Mouse (Mus musculus) liver, embryonic 14.5 days (tissue): ENCODE results near the gene Gda. TPM values are rescaled to one million over a fixed set of nuclear protein-coding genes. Genes with fewer than 3 reads are reported as not detected.

Source experiments
- ATAC-seq: fragments of 200-750 bp; cut with Nextera tagmentation; 2 replicates; pipeline ENCODE4 v1.8.0; 2017; ENCODE audit warnings: moderate number of reproducible peaks, mild to moderate bottlenecking, moderate library complexity; ENCODE audit not compliant: insufficient read depth
- DNase-seq, 3 experiments: peaks; one replicate each; pipeline ENCODE4 v3.0.0-alpha.2; 2012 to 2013; ENCODE audit warnings: low read depth in 3 of 3, low spot score in 3 of 3
- H3K27ac ChIP-seq: fragments of 300-500 bp; sonication (generic); 2 replicates; pipeline ENCODE4 v1.5.1; 2014; ENCODE audit warnings: moderate library complexity, mild to moderate bottlenecking, control low read depth, inconsistent platforms
- H3K27me3 ChIP-seq: fragments of 300-500 bp; sonication (generic); 2 replicates; pipeline ENCODE4 v1.6.1; 2014; ENCODE audit warnings: mild to moderate bottlenecking, low read length, moderate library complexity; ENCODE audit not compliant: control insufficient read depth, insufficient read depth
- H3K36me3 ChIP-seq: fragments of 300-500 bp; sonication (generic); replicated peaks from 2 replicates; pipeline ENCODE4 v1.6.1; 2014; ENCODE audit warnings: low read depth; ENCODE audit not compliant: control insufficient read depth, insufficient read depth
- H3K4me1 ChIP-seq, 2 experiments: fragments of 200-500 bp in 1 of 2; fragments of 300-500 bp in 1 of 2; sonication (generic) in 1 of 2; replicated peaks; 2 replicates each; pipeline ENCODE4 v1.6.1; 2012 to 2014; ENCODE audit warnings: antibody characterized with exemption in 1 of 2, inconsistent platforms in 1 of 2, low read length in 1 of 2; ENCODE audit not compliant: control insufficient read depth in 2 of 2, insufficient read depth in 2 of 2
- H3K4me2 ChIP-seq: fragments of 300-500 bp; sonication (generic); 2 replicates; pipeline ENCODE4 v1.6.1; 2014; ENCODE audit warnings: low read depth, mild to moderate bottlenecking, control low read depth, moderate library complexity
- H3K4me3 ChIP-seq, 2 experiments: fragments of 200-500 bp in 1 of 2; fragments of 300-500 bp in 1 of 2; sonication (generic) in 1 of 2; 2 replicates each; pipeline ENCODE4 v1.5.1; 2012 to 2014; ENCODE audit warnings: low read depth in 2 of 2, low read length in 2 of 2, mild to moderate bottlenecking in 2 of 2, control low read depth in 1 of 2, inconsistent platforms in 1 of 2, moderate library complexity in 1 of 2; ENCODE audit not compliant: insufficient read depth in 1 of 2
- H3K9ac ChIP-seq: fragments of 300-500 bp; sonication (generic); replicated peaks from 2 replicates; pipeline ENCODE4 v1.6.1; 2014; ENCODE audit warnings: mild to moderate bottlenecking, control low read depth, moderate library complexity
- H3K9me3 ChIP-seq: fragments of 300-500 bp; sonication (generic); 2 replicates; pipeline ENCODE4 v1.6.1; 2016; ENCODE audit warnings: low read length, mixed read lengths; ENCODE audit not compliant: control insufficient read depth
- CTCF ChIP-seq: IDR thresholded peaks from 2 replicates; pipeline ENCODE4 v1.5.1; 2016; ENCODE audit warnings: antibody characterized with exemption, low read depth, control low read depth
- EP300 ChIP-seq: IDR thresholded peaks from 2 replicates; pipeline ENCODE4 v1.6.1; 2016; ENCODE audit warnings: antibody characterized with exemption, low read depth
- WGBS: fragments of 180-500 bp; shearing (Covaris S2); extraction: QIAGEN DNeasy Blood & Tissue Kit; methylation state at CpG from one replicate; pipeline ENCODE4 v1.1.7; 2014; ENCODE audit not compliant: insufficient replicate concordance; 5-methylcytosine and 5-hydroxymethylcytosine counted together
- polyA plus RNA-seq, 2 experiments: library from polyadenylated mRNA; depleted of rRNA in 1 of 2; stranded (reverse) in 1 of 2; unstranded in 1 of 2; fragments of >200 nt; fragmentation: Nextera tagmentation in 1 of 2; extraction: Ambion mirVana in 1 of 2; gene quantifications; 2 replicates each; pipeline versions ENCODE4 v1.2.1 to v1.2.3; 2012 to 2014

Gda gene
- polyA plus RNA-seq, 2 experiments = 0.79 to 0.87 TPM

DNA sequence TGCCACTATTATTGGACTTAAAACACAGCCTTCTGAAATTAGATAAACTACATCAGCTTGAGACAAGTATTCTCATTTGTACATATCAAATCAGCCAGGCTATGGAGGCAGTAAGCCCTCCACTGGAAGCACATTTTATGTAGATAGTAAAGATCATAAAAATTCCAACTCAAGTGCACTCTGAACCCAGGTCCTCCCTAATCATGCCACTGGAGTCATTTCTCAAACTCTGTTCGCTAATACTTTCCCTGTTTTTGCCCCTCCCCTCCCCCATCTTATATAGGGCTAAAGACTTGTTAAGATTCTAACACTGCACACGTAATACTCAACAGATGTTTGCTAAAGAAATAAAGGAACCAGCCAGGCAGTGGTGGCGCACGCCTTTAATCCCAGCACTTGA, 39.9 kb downstream of the Gda start:
- TF ChIP-seq EP300 = no peak
- no peaks in the 10 kb centered on the region for H3K27me3 ChIP-seq
- 68% methylated on average over 4 of the region's 4 CpGs for WGBS
- H3K9me3 ChIP-seq = no peaks in the 10 kb centered on the region
- no peak overlapping the region for H3K4me3 ChIP-seq
- H3K36me3 ChIP-seq = no peaks in the 10 kb centered on the region
- ATAC-seq (no peak), DNase-seq (no peak)
- H3K27ac ChIP-seq = no peak overlapping the region
- H3K4me1 ChIP-seq = no peaks in the 10 kb centered on the region; a peak in 1 of 4 replicates
- H3K9ac ChIP-seq = no peak overlapping the region
- no peak overlapping the region for H3K4me2 ChIP-seq

- H3K9me3 ChIP-seq = no peaks in the 10 kb centered on the region
- H3K27me3 ChIP-seq = no peaks in the 10 kb centered on the region
- ATAC-seq (no peak), DNase-seq (no peak)
- H3K4me3 ChIP-seq = no peak overlapping the region
- no peak overlapping the region for H3K27ac ChIP-seq
- no peaks in the 10 kb centered on the region; a peak in 1 of 4 replicates for H3K4me1 ChIP-seq
- no peak overlapping the region for H3K9ac ChIP-seq
- whole genome bisulfite sequencing = 34% methylated on average over 2 of the region's 2 CpGs
- H3K4me2 ChIP-seq = no peak overlapping the region
- no peak for TF ChIP-seq EP300
- no peak for TF ChIP-seq CTCF
- no peaks in the 10 kb centered on the region for H3K36me3 ChIP-seq
Measured at GRCm38 (mm10) chr19:21432879-21433278, 40.4 kb downstream of the Gda start.

DNA sequence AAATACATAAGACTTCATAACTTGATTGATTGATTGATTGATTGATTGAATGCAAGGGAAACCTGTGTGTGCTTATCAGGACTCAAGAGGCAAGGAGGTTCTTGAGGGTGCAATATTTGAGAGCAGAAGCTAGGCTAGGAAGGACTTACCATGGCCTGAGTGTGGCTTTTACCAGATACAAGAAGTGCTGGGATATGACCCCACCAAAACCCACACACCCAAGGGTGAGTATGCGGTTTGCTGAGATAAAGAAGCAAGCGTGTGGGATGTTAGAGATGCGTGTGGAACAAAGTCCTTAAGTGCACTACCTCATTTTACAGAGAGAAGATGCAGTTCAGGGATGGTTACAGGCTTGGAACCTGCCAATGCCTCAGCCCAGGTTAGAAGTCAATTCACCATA, 41.0 kb downstream of the Gda start:
- no peak overlapping the region for H3K27ac ChIP-seq
- WGBS = 50% methylated on average over 3 of the region's 3 CpGs
- H3K9me3 ChIP-seq = no peaks in the 10 kb centered on the region
- H3K9ac ChIP-seq = no peak overlapping the region
- H3K4me2 ChIP-seq = no peak overlapping the region
- no peak for TF ChIP-seq CTCF
- no peak for TF ChIP-seq EP300
- H3K36me3 ChIP-seq = no peaks in the 10 kb centered on the region
- no peaks in the 10 kb centered on the region for H3K27me3 ChIP-seq
- ATAC-seq = no peak
- no peak for DNase-seq
- no peak overlapping the region for H3K4me3 ChIP-seq
- H3K4me1 ChIP-seq = no peaks in the 10 kb centered on the region; a peak in 1 of 4 replicates

DNA sequence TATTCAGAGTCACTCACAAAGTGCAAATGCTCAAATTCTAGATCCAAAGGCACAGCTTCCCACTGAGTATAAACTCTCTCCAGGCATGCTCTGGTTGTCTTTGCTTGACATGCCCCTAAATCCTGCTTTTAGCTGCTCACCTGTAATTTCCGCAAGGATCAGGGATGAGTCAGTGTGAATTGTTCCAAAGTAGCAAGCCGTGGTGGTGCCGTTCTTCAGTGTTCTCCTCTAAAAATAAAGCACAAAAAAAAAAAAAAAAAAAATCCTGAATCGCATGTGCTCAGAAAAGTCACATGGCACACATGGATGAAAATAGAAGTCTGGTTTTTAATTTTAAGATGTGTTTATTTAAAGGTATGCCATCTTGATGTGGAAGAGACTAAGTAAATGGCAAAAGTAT, 47.9 kb downstream of the Gda start:
- H3K9ac ChIP-seq = no peak overlapping the region
- H3K27ac ChIP-seq = no peak overlapping the region
- TF ChIP-seq EP300 = no peak
- TF ChIP-seq CTCF = no peak
- H3K9me3 ChIP-seq = no peaks in the 10 kb centered on the region
- 75% methylated on average over 4 of the region's 4 CpGs for WGBS
- no peak overlapping the region for H3K4me3 ChIP-seq
- no peak overlapping the region for H3K4me2 ChIP-seq
- ATAC-seq (no peak), DNase-seq (no peak)
- no peaks in the 10 kb centered on the region for H3K4me1 ChIP-seq
- no peaks in the 10 kb centered on the region for H3K36me3 ChIP-seq
- no peaks in the 10 kb centered on the region for H3K27me3 ChIP-seq

DNA sequence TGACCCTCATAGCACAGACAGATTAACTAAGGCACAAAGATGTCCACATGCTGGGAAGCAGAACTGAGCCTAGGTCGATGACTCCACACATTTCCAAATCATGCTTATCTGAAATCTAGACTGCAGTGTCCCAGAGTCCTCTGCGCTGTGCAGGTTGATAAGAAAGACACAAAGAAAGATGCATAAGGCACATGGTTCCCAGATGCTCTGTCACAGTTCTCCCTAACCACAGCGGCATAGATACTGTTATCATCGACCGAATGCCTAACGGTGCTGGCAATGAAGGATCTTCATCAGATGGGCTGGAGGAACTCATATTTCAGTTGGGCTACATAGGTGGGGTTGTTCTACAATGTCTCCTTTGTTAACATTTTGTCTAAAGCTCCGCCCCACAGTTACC, 49.5 kb downstream of the Gda start:
- H3K4me3 ChIP-seq = no peak overlapping the region
- DNase-seq = no peak
- no peaks in the 10 kb centered on the region for H3K27me3 ChIP-seq
- no peaks in the 10 kb centered on the region for H3K4me1 ChIP-seq
- no peak overlapping the region for H3K9ac ChIP-seq
- TF ChIP-seq EP300 = no peak
- no peak for TF ChIP-seq CTCF
- H3K4me2 ChIP-seq = no peak overlapping the region
- H3K27ac ChIP-seq = no peak overlapping the region
- H3K36me3 ChIP-seq = no peaks in the 10 kb centered on the region
- 33% methylated on average over 7 of the region's 7 CpGs for WGBS
- ATAC-seq = no peak; the same call in 1 of the 2 replicates
- H3K9me3 ChIP-seq = no peaks in the 10 kb centered on the region

DNA sequence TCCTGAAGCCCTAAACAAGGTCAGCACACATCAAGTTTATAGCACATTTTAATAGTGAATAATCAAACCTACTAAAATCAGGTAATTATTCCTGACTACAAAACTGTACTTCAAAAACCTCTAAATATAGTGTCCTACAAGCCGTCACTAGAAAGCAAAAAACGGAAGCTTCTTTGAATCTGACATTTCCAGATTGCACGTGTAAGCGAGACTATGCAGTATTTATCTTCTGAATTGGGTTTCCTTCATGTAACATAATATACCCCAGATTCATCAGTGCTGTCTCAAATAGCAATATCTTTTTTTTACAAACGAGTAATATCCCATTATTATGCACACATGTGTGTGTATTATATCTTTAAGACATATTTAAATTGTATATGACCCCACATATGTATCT, 54.8 kb downstream of the Gda start:
- ATAC-seq (no peak), DNase-seq (no peak)
- no peaks in the 10 kb centered on the region for H3K9me3 ChIP-seq
- WGBS = 65% methylated on average over 5 of the region's 5 CpGs
- H3K9ac ChIP-seq = no peak overlapping the region
- no peak overlapping the region for H3K4me2 ChIP-seq
- no peaks in the 10 kb centered on the region for H3K27me3 ChIP-seq
- no peaks in the 10 kb centered on the region for H3K36me3 ChIP-seq
- no peaks in the 10 kb centered on the region for H3K4me1 ChIP-seq
- H3K4me3 ChIP-seq = no peak overlapping the region
- no peak overlapping the region for H3K27ac ChIP-seq
- TF ChIP-seq CTCF (no peak), EP300 (no peak)
